Mouse (Mus musculus) hindbrain, embryonic 10.5 days (tissue): Measurements from ENCODE around the gene Romo1. TPM values are rescaled to one million over a fixed set of nuclear protein-coding genes. Genes with fewer than 3 reads are reported as not detected.
A peak's percentile ranks its signal among the peaks of the same experiment; 100 is the strongest.
"Not testable (repeated sequence)": the region's sequence is repeated elsewhere in the genome, so short reads cannot be mapped to it uniquely, and the experiment has no call there.

Source experiments
- DNase-seq: peaks from one replicate; pipeline ENCODE4 v3.0.0-alpha.2; 2017; ENCODE audit warnings: low spot score
- H3K27ac ChIP-seq: fragments of 300-500 bp; sonication (generic); 2 replicates; pipeline ENCODE4 v1.5.1; 2016; ENCODE audit warnings: mild to moderate bottlenecking, moderate library complexity
- H3K27me3 ChIP-seq: fragments of 300-500 bp; sonication (generic); 2 replicates; pipeline ENCODE4 v1.6.1; 2016; ENCODE audit warnings: mild to moderate bottlenecking; ENCODE audit not compliant: poor library complexity, insufficient read depth, severe bottlenecking
- H3K36me3 ChIP-seq: fragments of 300-500 bp; sonication (generic); 2 replicates; pipeline ENCODE4 v1.6.1; 2016; ENCODE audit warnings: mild to moderate bottlenecking, moderate library complexity
- H3K4me1 ChIP-seq: fragments of 300-500 bp; sonication (generic); replicated peaks from 2 replicates; pipeline ENCODE4 v1.6.1; 2016; ENCODE audit warnings: mild to moderate bottlenecking
- H3K4me3 ChIP-seq: fragments of 300-500 bp; sonication (generic); 2 replicates; pipeline ENCODE4 v1.5.1; 2016; ENCODE audit warnings: mild to moderate bottlenecking, moderate library complexity
- H3K9me3 ChIP-seq: fragments of 300-500 bp; sonication (generic); 2 replicates; pipeline ENCODE4 v1.6.1; 2016; ENCODE audit warnings: mild to moderate bottlenecking, moderate library complexity
- WGBS: fragments of 180-500 bp; shearing (Covaris S2); methylation state at CpG from one replicate; pipeline ENCODE4 v1.1.7; 2016; 5-methylcytosine and 5-hydroxymethylcytosine counted together
- polyA plus RNA-seq: library from polyadenylated mRNA; unstranded; fragments of >200 nt; fragmentation: Nextera tagmentation; extraction: Ambion mirVana; gene quantifications from 2 replicates; pipeline ENCODE4 v1.2.1, GENCODE M21; 2016

The Romo1 gene
- polyA plus RNA-seq, 1 experiment from 2014 or later, result 481 TPM

DNA sequence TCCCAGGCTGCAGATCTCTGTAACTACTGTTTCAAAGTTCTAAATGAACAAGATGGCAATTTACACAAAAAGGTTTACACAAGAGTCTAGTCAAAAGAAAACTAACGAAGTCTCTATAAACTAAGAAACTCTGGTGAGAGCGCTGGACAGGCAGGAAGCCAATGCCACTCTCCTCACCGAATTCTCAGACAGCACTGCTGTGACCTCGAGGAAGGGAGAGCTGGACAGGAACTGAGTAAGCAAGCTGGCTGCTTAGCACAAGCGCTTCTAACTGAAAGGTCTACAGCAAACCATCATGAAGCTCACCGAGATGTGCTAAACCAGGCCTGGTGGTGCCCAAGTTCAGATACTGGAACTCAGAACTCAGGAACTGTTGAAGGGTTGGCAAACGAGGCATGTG is 45.4 kb downstream of the Romo1 start:
- H3K27me3 ChIP-seq, H3K27ac ChIP-seq, H3K9me3 ChIP-seq, H3K4me1 ChIP-seq, DNase-seq, H3K4me3 ChIP-seq, H3K36me3 ChIP-seq: not testable (repeated sequence)
- WGBS, result 89% methylated on average over 7 of the region's 7 CpGs

DNA sequence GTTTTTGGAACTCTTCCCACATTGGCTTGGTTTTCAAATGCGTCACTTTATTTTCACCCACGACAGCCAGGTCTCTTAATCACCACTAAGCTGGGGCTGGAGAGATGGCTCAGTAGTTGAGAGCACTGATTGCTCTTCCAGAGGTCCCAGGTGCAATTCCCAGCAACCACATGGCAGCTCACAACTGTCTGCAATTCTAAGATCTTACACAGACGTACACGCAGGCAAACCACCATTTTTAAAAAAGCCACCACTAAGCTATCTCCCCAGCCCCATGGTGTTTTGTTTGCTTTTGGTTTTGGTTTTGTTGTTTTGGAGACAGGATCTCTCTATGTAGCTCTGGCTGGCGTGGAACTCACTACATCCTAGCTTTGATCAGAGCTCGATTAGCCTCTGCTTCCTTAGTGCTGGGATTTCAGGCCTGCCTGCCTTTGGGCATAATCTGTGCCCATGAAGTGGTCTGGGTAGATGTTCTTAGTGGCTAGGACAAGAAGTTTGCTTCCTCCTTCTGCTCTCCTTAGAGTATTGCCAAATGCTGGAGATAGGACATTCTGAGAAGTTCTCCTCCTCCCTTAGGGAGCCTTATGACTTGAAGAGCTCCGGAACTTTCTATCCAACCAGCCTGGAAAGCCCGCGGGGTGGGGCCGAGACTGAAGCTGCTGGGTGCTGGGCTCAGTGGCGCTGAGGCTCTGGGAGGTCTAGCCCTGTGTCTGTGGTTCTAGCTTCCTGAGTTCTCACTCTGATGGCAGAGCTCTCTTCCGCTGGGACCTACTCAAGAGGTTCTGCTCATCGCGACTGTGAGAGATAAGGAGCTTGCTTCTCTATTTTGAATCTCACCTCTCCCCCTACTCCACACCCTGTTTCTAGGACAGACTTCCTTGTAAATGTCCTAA is 46.4 kb downstream of the Romo1 start:
- Histone ChIP-seq H3K4me3 (no peak overlapping the region), H3K27me3 (no peaks in the 10 kb centered on the region), H3K9me3 (no peaks in the 10 kb centered on the region), H3K27ac (no peak overlapping the region), H3K36me3 (no peaks in the 10 kb centered on the region), H3K4me1 (peaks cover 7% of the 10 kb centered on the region; the same call in 1 of the 2 replicates)
- DNase-seq, result no peak
- WGBS, result 85% methylated on average over 14 of the region's 14 CpGs

DNA sequence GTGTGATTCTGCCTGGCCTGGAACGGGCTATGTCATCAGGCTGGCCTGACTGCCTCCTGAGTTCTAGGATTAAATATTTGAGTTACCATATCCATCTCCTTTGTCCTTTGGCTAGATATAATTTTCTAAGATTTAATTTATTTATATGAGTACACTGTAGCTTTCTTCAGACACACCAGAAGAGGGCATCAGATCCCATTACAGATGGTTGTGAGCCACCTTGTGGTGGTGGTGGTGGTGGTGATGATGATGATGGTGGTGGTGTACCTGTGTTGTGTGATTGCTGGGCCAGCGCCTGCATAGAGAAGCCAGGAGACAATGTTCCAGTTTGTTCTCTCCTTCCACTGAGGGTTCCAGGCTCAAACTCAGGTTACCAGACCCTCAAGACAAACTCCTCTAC is 47.7 kb downstream of the Romo1 start:
- Histone ChIP-seq H3K9me3 (no peaks in the 10 kb centered on the region), H3K27me3 (no peaks in the 10 kb centered on the region), H3K4me3 (no peak overlapping the region), H3K36me3 (no peaks in the 10 kb centered on the region), H3K4me1 (peaks cover 20% of the 10 kb centered on the region), H3K27ac (no peak overlapping the region)
- WGBS, result 93% methylated on average over 2 of the region's 2 CpGs
- no peak for DNase-seq

- Histone ChIP-seq H3K36me3 (no peaks in the 10 kb centered on the region), H3K4me3 (no peak overlapping the region), H3K27me3 (no peaks in the 10 kb centered on the region), H3K27ac (no peak overlapping the region), H3K9me3 (no peaks in the 10 kb centered on the region), H3K4me1 (peaks cover 23% of the 10 kb centered on the region)
- 90% methylated on average over 2 of the region's 2 CpGs for WGBS
- DNase-seq, result no peak
Observed at GRCm38 (mm10) chr2:156192068-156192467, 48.2 kb downstream of the Romo1 start.

DNA sequence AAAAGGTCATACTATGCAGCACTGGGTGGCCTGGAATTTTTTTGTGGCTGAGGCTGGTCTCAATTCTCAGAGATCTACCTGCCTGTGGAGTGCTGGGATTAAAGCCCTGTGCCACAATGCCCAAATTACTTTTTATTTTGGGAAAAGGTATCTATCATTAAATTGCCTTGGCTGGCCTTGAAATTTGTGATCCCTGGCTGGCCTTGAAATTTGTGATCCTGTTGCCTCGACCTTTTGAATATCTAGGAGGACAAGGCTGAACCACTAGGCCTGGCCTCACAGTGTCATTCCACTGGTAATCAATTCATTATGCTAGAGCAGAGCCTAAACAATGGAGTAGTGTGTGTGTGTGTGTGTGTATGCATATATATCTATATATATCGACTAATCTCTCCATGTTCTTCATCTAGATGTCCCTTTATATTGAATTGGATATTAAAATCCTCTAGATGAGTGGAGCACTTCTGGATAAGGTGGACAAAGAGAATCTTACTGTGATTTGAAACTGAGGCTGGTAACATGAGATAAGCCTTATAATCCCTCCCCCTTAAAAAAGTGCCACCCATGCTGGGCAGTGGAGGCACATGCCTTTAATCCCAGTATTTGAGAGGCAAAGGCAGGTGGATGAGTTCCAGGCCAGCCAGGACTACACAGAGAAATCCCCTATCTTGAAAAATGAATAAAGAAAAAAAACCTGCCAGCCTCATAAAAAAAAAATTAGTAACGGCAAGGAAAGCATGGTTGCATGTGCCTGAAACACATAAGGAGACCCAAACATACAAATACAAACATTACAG is 49.4 kb downstream of the Romo1 start:
- Histone ChIP-seq H3K9me3 (no peaks in the 10 kb centered on the region), H3K4me3 (no peak overlapping the region), H3K36me3 (0 out of 2 replicates have a peak, but pooled peaks cover under 1% of the 10 kb centered on the region), H3K27ac (no peak overlapping the region), H3K4me1 (peaks cover 33% of the 10 kb centered on the region), H3K27me3 (no peaks in the 10 kb centered on the region)
- WGBS, result 73% methylated on average over 3 of the region's 3 CpGs
- no peak for DNase-seq

DNA sequence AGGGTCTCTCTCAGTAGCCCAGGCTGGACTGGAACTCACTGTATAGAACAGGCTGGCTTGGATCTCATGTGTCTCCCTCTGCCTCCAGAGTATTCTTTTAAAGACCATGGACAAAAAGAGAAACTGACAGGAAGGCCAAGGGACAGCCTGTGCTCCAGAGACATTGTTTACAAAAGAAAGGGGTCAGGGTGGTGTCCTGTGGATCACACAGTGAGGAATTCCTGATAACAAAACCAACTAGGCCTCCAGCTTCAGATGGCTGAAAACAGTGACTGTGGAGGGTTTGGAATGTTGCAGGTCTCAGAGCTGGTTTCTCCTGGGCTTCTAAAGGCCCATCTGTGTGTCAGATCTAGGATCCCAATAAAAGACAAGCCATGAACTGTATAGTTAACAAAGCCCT is 50.7 kb downstream of the Romo1 start:
- Histone ChIP-seq H3K4me3 (no peak overlapping the region), H3K36me3 (peaks cover 11% of the 10 kb centered on the region; the same call in 1 of the 2 replicates), H3K9me3 (no peaks in the 10 kb centered on the region), H3K27me3 (no peaks in the 10 kb centered on the region), H3K27ac (0 out of 2 replicates have a peak overlapping the region, but pooled peaks have one; percentile 35), H3K4me1 (peaks cover 43% of the 10 kb centered on the region)
- DNase-seq, result no peak

Other genes with a start within 250 kb of the Romo1 start
- 73.7 and 77.4 TPM in 2 replicates for gene Uqcc1, start 213.7 kb upstream of the Romo1 start, polyA plus RNA-seq
- not detected in 2 replicates for gene Gm15557, start 203.3 kb upstream of the Romo1 start, polyA plus RNA-seq
- gene Gdf5, start 198.7 kb upstream of the Romo1 start, polyA plus RNA-seq, result 0.42 and 1.1 TPM in 2 replicates
- gene Cep250, start 187.6 kb upstream of the Romo1 start, polyA plus RNA-seq, result 21.6 and 27.6 TPM in 2 replicates
- gene 6430550D23Rik, start 136.1 kb upstream of the Romo1 start, polyA plus RNA-seq, result 1.2 and 1.5 TPM in 2 replicates
- 223 and 257 TPM in 2 replicates for gene Ergic3, start 136.0 kb upstream of the Romo1 start, polyA plus RNA-seq
- not detected in 2 replicates for gene Fer1l4, start 91.1 kb upstream of the Romo1 start, polyA plus RNA-seq
- 4.4 and 6.9 TPM in 2 replicates for gene Spag4, start 78.9 kb upstream of the Romo1 start, polyA plus RNA-seq
- gene Cpne1, start 32.1 kb upstream of the Romo1 start, polyA plus RNA-seq, result 51.4 and 68.0 TPM in 2 replicates
- gene Rbm12, start 32.1 kb upstream of the Romo1 start, polyA plus RNA-seq, result 42.6 and 47.4 TPM in 2 replicates
- 22.5 and 27.2 TPM in 2 replicates for gene Gm28036, start 16.9 kb upstream of the Romo1 start, polyA plus RNA-seq
- 41.6 and 43.5 TPM in 2 replicates for gene Nfs1, start 147 bp downstream of the Romo1 start, polyA plus RNA-seq
- 485 and 564 TPM in 2 replicates for gene Rbm39, start 36.2 kb downstream of the Romo1 start, polyA plus RNA-seq
- 68.3 and 73.4 TPM in 2 replicates for gene Phf20, start 52.4 kb downstream of the Romo1 start, polyA plus RNA-seq
- gene Cnbd2, start 168.3 kb downstream of the Romo1 start, polyA plus RNA-seq, result 3.7 TPM in 2 replicates
- 62.2 and 96.5 TPM in 2 replicates for gene Scand1, start 168.7 kb downstream of the Romo1 start, polyA plus RNA-seq